9 mouse cellular contexts compared by ENCODE assay signal in genomic region chr1:150266502-150266901, GRCm38 (mm10). TPM values are rescaled to one million over a fixed set of nuclear protein-coding genes. Genes with fewer than 3 reads are reported as not detected.
A peak's percentile ranks its signal among the peaks of the same experiment; 100 is the strongest.
DNase-seq lines count a peak whose midpoint lies in the region; ATAC-seq and TF ChIP-seq lines count a peak whose summit lies in the region.
"Had no signal": no experiment of that assay in that cellular context is flagged by ENCODE, and none has a peak within 500 bp of the region (broad histone marks: within the 10 kb centered on the region; RNA-seq: fewer than 3 reads in every experiment).

No protein-coding gene starts in this region.

- no peak overlapping the region for H3K4me2 ChIP-seq in kidney, embryonic 14.5 days (replicated peaks; ENCODE audit: low read depth, low read length)
- H3K4me2 ChIP-seq in hindbrain, embryonic 14.5 days (replicated peaks), result no peak overlapping the region
- no peak overlapping the region for H3K4me2 ChIP-seq in midbrain, postnatal 0 days (ENCODE audit: low read depth, low read length, poor library complexity, severe bottlenecking)

- peak; percentile 61 for TF ChIP-seq CTCF in E14TG2a.4 (conservative IDR thresholded peaks at IDR 0.05; ENCODE audit: low read length)
- TF ChIP-seq CTCF in midbrain, postnatal 0 days (IDR thresholded peaks at IDR 0.05), result peak; percentile 78

- no peak overlapping the region for H3K27ac ChIP-seq in kidney, embryonic 14.5 days (ENCODE audit: low read depth, low read length)
- no peak overlapping the region for H3K27ac ChIP-seq in hindbrain, embryonic 14.5 days
- H3K27ac ChIP-seq in midbrain, postnatal 0 days (ENCODE audit: low read depth, low read length), result no peak overlapping the region

- H3K9me3 ChIP-seq in kidney, embryonic 14.5 days (ENCODE audit: control insufficient read depth, low read length), result no peaks in the 10 kb centered on the region
- H3K9me3 ChIP-seq in E14TG2a.4 (ENCODE audit: low read length), result 0 out of 2 replicates have a peak, but pooled peaks cover 3% of the 10 kb centered on the region
- no peaks in the 10 kb centered on the region for H3K9me3 ChIP-seq in hindbrain, embryonic 14.5 days (ENCODE audit: control insufficient read depth, low read length)
- no peaks in the 10 kb centered on the region for H3K9me3 ChIP-seq in midbrain, postnatal 0 days (ENCODE audit: low read length)

- no peaks in the 10 kb centered on the region for H3K4me1 ChIP-seq in kidney, embryonic 14.5 days (ENCODE audit: control insufficient read depth, insufficient read depth, low read length)
- H3K4me1 ChIP-seq in E14TG2a.4 (replicated peaks; ENCODE audit: low read depth, low read length), result no peaks in the 10 kb centered on the region
- H3K4me1 ChIP-seq in hindbrain, embryonic 14.5 days (replicated peaks; ENCODE audit: control insufficient read depth, insufficient read depth, low read length), result no peaks in the 10 kb centered on the region
- no peaks in the 10 kb centered on the region for H3K4me1 ChIP-seq in midbrain, postnatal 0 days (ENCODE audit: insufficient read depth, low read length)

- ATAC-seq in kidney, embryonic 14.5 days (ENCODE audit: low FRiP score, low TSS enrichment), result no peak
- ATAC-seq in hindbrain, embryonic 14.5 days (ENCODE audit: low FRiP score), result peak; percentile 64; the same call in 1 of the 2 replicates
- ATAC-seq in midbrain, postnatal 0 days (ENCODE audit: low FRiP score), result 0 out of 2 replicates have a peak, but pooled peaks have one; percentile 62

- no peak overlapping the region for H3K9ac ChIP-seq in kidney, embryonic 14.5 days (ENCODE audit: low read depth, low read length)
- H3K9ac ChIP-seq in hindbrain, embryonic 14.5 days, result no peak overlapping the region
- no peak overlapping the region for H3K9ac ChIP-seq in midbrain, postnatal 0 days (replicated peaks; ENCODE audit: low read length, poor library complexity, severe bottlenecking)

- H3K4me3 ChIP-seq in kidney, embryonic 14.5 days (ENCODE audit: low read length), result no peak overlapping the region
- H3K4me3 ChIP-seq in E14TG2a.4 (replicated peaks; ENCODE audit: low read length), result no peak overlapping the region
- H3K4me3 ChIP-seq in hindbrain, embryonic 14.5 days (replicated peaks; ENCODE audit: low read length), result no peak overlapping the region
- H3K4me3 ChIP-seq in midbrain, postnatal 0 days (ENCODE audit: low read depth, low read length), result no peak overlapping the region
- H3K4me3 ChIP-seq: erythroblast, embryonic 14.5 days had no signal

- WGBS in kidney, embryonic 14.5 days, result 46% methylated on average over 3 of the region's 3 CpGs
- 46% methylated on average over 3 of the region's 3 CpGs for WGBS in hindbrain, embryonic 14.5 days
- WGBS in midbrain, postnatal 0 days, result 44% methylated on average over 3 of the region's 3 CpGs

- H3K27me3 ChIP-seq in kidney, embryonic 14.5 days (ENCODE audit: control insufficient read depth, insufficient read depth, low read length), result no peaks in the 10 kb centered on the region
- H3K27me3 ChIP-seq in E14TG2a.4 (ENCODE audit: insufficient read depth, low read length), result no peaks in the 10 kb centered on the region
- H3K27me3 ChIP-seq in hindbrain, embryonic 14.5 days (ENCODE audit: control insufficient read depth, insufficient read depth, low read length), result no peaks in the 10 kb centered on the region
- no peaks in the 10 kb centered on the region for H3K27me3 ChIP-seq in midbrain, postnatal 0 days (ENCODE audit: insufficient read depth, low read length)

- peak; percentile 5 to 6 for DNase-seq in kidney, adult 8-10 months
- peak; percentile 13 for DNase-seq in WW6 (ENCODE audit: low read depth, low spot score)
- peak; percentile 67 for DNase-seq in hindbrain, embryonic 14.5 days (ENCODE audit: low spot score)
- DNase-seq in midbrain, postnatal 0 days (ENCODE audit: low spot score), result peak; percentile 62
- DNase-seq in gastrocnemius, adult 18-20 months (ENCODE audit: low spot score), result no peak
- DNase-seq in spleen, postnatal 14 days (ENCODE audit: low spot score in 2 of 2), result no peak

- H3K36me3 ChIP-seq in kidney, embryonic 14.5 days (ENCODE audit: control insufficient read depth, insufficient read depth, low read length), result no peaks in the 10 kb centered on the region
- no peaks in the 10 kb centered on the region for H3K36me3 ChIP-seq in E14TG2a.4 (ENCODE audit: insufficient read depth, low read length)
- no peaks in the 10 kb centered on the region for H3K36me3 ChIP-seq in hindbrain, embryonic 14.5 days (replicated peaks; ENCODE audit: control insufficient read depth, insufficient read depth)
- no peaks in the 10 kb centered on the region for H3K36me3 ChIP-seq in midbrain, postnatal 0 days (ENCODE audit: insufficient read depth, low read length)

RNA-seq across cellular contexts. Expression of gene Pdc, which starts 52.7 kb away (rescaled TPM):
- polyA plus RNA-seq in kidney, embryonic 14.5 days (2014; fragmentation: Nextera tagmentation; extraction: Ambion mirVana), result not detected in 2 replicates
- polyA plus RNA-seq in hindbrain, embryonic 14.5 days (2014; fragmentation: Nextera tagmentation; extraction: Ambion mirVana), result not detected in 2 replicates
- not detected in 2 replicates for total RNA-seq in midbrain, postnatal 0 days (2014; rRNA removed)
- not detected in 2 replicates for polyA plus RNA-seq in midbrain, postnatal 0 days (2015; fragmentation: Nextera tagmentation; extraction: Ambion mirVana)
- not detected for total RNA-seq in gastrocnemius, adult 18-20 months (2021)
- polyA plus RNA-seq: erythroblast, embryonic 14.5 days had no signal

Comparison
In these comparisons a context has a peak if more than half of its experiments do, and no peak if none do; other contexts are left out.
1. DNase-seq: peak in kidney, adult 8-10 months (2 of 2), WW6 (single experiment), hindbrain, embryonic 14.5 days (single experiment) and midbrain, postnatal 0 days (single experiment); none in gastrocnemius, adult 18-20 months (single experiment) and spleen, postnatal 14 days (0 of 2).